Mouse (Mus musculus) kidney, adult 2 months (tissue): ENCODE data around the gene Rsrc1. TPM values are rescaled to one million over a fixed set of nuclear protein-coding genes. Genes with fewer than 3 reads are reported as not detected.

ENCODE experiments used
- DNase-seq: peaks from one replicate; pipeline ENCODE4 v3.0.0; 2021
- H3K27ac ChIP-seq: fragments of 200-500 bp; 2 replicates; pipeline ENCODE4 v1.5.1; 2012; ENCODE audit warnings: low read depth, low read length, control low read depth, inconsistent platforms; ENCODE audit not compliant: insufficient read depth
- H3K27me3 ChIP-seq: fragments of 200-500 bp; replicated peaks from 2 replicates; pipeline ENCODE4 v1.6.1; 2012; ENCODE audit warnings: mild to moderate bottlenecking, moderate library complexity, low read length, inconsistent platforms; ENCODE audit not compliant: control insufficient read depth, insufficient read depth
- H3K36me3 ChIP-seq: fragments of 200-500 bp; 2 replicates; pipeline ENCODE4 v1.6.1; 2012; ENCODE audit warnings: mild to moderate bottlenecking, moderate library complexity, low read length, inconsistent platforms; ENCODE audit not compliant: control insufficient read depth, insufficient read depth
- H3K4me1 ChIP-seq: fragments of 200-500 bp; 2 replicates; pipeline ENCODE4 v1.6.1; 2011; ENCODE audit warnings: low read length; ENCODE audit not compliant: control insufficient read depth, insufficient read depth
- H3K4me3 ChIP-seq: fragments of 200-500 bp; 2 replicates; pipeline ENCODE4 v1.5.1; 2011; ENCODE audit warnings: mild to moderate bottlenecking, low read depth, low read length, control low read depth; ENCODE audit not compliant: insufficient read depth
- CTCF ChIP-seq: fragments of 200-500 bp; conservative IDR thresholded peaks from 2 replicates; pipeline ENCODE4 v1.5.1; 2011; ENCODE audit warnings: low read depth, mild to moderate bottlenecking, control low read depth, low read length, moderate library complexity, mixed read lengths; ENCODE audit not compliant: insufficient read depth, insufficient read length
- POLR2A ChIP-seq: fragments of 200-500 bp; IDR thresholded peaks from one replicate; pipeline ENCODE4 v1.6.1; 2011; ENCODE audit warnings: low read depth, low read length, control low read depth
- WGBS: fragments of 180-500 bp; shearing (Covaris S2); methylation state at CpG from one replicate; pipeline ENCODE4 v1.1.7; 2018; 5-methylcytosine and 5-hydroxymethylcytosine counted together
- polyA plus RNA-seq: library from polyadenylated mRNA; depleted of rRNA; stranded (reverse); fragments of >200 nt; gene quantifications from 2 replicates; pipeline ENCODE4 v1.2.3, GENCODE M21; 2012

Rsrc1 gene
- polyA plus RNA-seq, 1 experiment: 4.4 TPM

- no peak for DNase-seq
- no peaks in the 10 kb centered on the region for H3K36me3 ChIP-seq
- no peaks in the 10 kb centered on the region for H3K4me1 ChIP-seq
- 69% methylated on average over 3 of the region's 3 CpGs for WGBS
- H3K27ac ChIP-seq: no peak overlapping the region
- H3K27me3 ChIP-seq: no peaks in the 10 kb centered on the region
- TF ChIP-seq POLR2A: no peak
- H3K4me3 ChIP-seq: no peak overlapping the region
Measured at GRCm38 (mm10) chr3:67339558-67339957, 358.4 kb downstream of the Rsrc1 start.

- WGBS: 88% methylated on average over 7 of the region's 7 CpGs
- Histone ChIP-seq H3K36me3 (no peaks in the 10 kb centered on the region), H3K27ac (no peak overlapping the region), H3K27me3 (no peaks in the 10 kb centered on the region), H3K4me3 (no peak overlapping the region), H3K4me1 (no peaks in the 10 kb centered on the region)
- no peak for DNase-seq
- no peak for TF ChIP-seq POLR2A
- TF ChIP-seq CTCF: no peak
Measured at GRCm38 (mm10) chr3:67340921-67341320, 359.7 kb downstream of the Rsrc1 start.

- no peak for TF ChIP-seq POLR2A
- peak; percentile 53 for TF ChIP-seq CTCF
- Histone ChIP-seq H3K27me3 (no peaks in the 10 kb centered on the region), H3K27ac (no peak overlapping the region), H3K36me3 (no peaks in the 10 kb centered on the region), H3K4me1 (no peaks in the 10 kb centered on the region), H3K4me3 (no peak overlapping the region)
- 67% methylated on average over 5 of the region's 5 CpGs for WGBS
- DNase-seq: no peak
Measured at GRCm38 (mm10) chr3:67343004-67343662, 361.9 kb downstream of the Rsrc1 start.

GRCm38 (mm10) chr3:67344599-67344998 lies 363.4 kb downstream of the Rsrc1 start:
- H3K4me1 ChIP-seq: no peaks in the 10 kb centered on the region
- TF ChIP-seq CTCF: peak; percentile 60
- TF ChIP-seq POLR2A: no peak
- H3K36me3 ChIP-seq: no peaks in the 10 kb centered on the region
- no peak overlapping the region for H3K4me3 ChIP-seq
- no peak overlapping the region for H3K27ac ChIP-seq
- DNase-seq: peak; percentile 53
- WGBS: 12% methylated on average over 2 of the region's 2 CpGs
- H3K27me3 ChIP-seq: no peaks in the 10 kb centered on the region

GRCm38 (mm10) chr3:67346674-67347073 lies 365.5 kb downstream of the Rsrc1 start:
- Histone ChIP-seq H3K27me3 (no peaks in the 10 kb centered on the region), H3K4me3 (no peak overlapping the region), H3K27ac (no peak overlapping the region), H3K4me1 (no peaks in the 10 kb centered on the region), H3K36me3 (no peaks in the 10 kb centered on the region)
- TF ChIP-seq POLR2A: no peak
- TF ChIP-seq CTCF: no peak
- DNase-seq: no peak
- 69% methylated on average over 2 of the region's 2 CpGs for WGBS

- H3K27me3 ChIP-seq: no peaks in the 10 kb centered on the region
- H3K4me1 ChIP-seq: no peaks in the 10 kb centered on the region
- WGBS: 84% methylated on average over 12 of the region's 12 CpGs
- TF ChIP-seq CTCF: no peak
- no peak for TF ChIP-seq POLR2A
- no peak overlapping the region for H3K27ac ChIP-seq
- no peaks in the 10 kb centered on the region for H3K36me3 ChIP-seq
- no peak for DNase-seq
- no peak overlapping the region for H3K4me3 ChIP-seq
Measured at GRCm38 (mm10) chr3:67351406-67352127, 370.4 kb downstream of the Rsrc1 start.

GRCm38 (mm10) chr3:67352128-67352762 lies 371.1 kb downstream of the Rsrc1 start:
- Histone ChIP-seq H3K36me3 (no peaks in the 10 kb centered on the region), H3K27me3 (no peaks in the 10 kb centered on the region), H3K4me3 (no peak overlapping the region), H3K27ac (no peak overlapping the region), H3K4me1 (no peaks in the 10 kb centered on the region)
- TF ChIP-seq POLR2A: no peak
- peak; percentile 64 for TF ChIP-seq CTCF
- DNase-seq: peak; percentile 34
- 34% methylated on average over 4 of the region's 5 CpGs for WGBS
